Mouse (Mus musculus) kidney, embryonic 14.5 days (tissue): Measurements from ENCODE around the gene H2-Q2. TPM values are rescaled to one million over a fixed set of nuclear protein-coding genes. Genes with fewer than 3 reads are reported as not detected.
"Not testable (repeated sequence)": the region's sequence is repeated elsewhere in the genome, so short reads cannot be mapped to it uniquely, and the experiment has no call there.

Experiments used
- ATAC-seq: fragments of 200-750 bp; cut with Nextera tagmentation; 2 replicates; pipeline ENCODE4 v1.8.0; 2017; ENCODE audit warnings: moderate number of reproducible peaks, mild to moderate bottlenecking, moderate TSS enrichment, moderate library complexity; ENCODE audit not compliant: low FRiP score, low TSS enrichment
- H3K27ac ChIP-seq: fragments of 300-500 bp; sonication (generic); 2 replicates; pipeline ENCODE4 v1.5.1; 2014; ENCODE audit warnings: low read depth, mild to moderate bottlenecking, low read length, moderate library complexity, mixed read lengths
- H3K27me3 ChIP-seq: fragments of 300-500 bp; sonication (generic); 2 replicates; pipeline ENCODE4 v1.6.1; 2014; ENCODE audit warnings: mild to moderate bottlenecking, low read length; ENCODE audit not compliant: control insufficient read depth, insufficient read depth
- H3K36me3 ChIP-seq: fragments of 300-500 bp; sonication (generic); 2 replicates; pipeline ENCODE4 v1.6.1; 2014; ENCODE audit warnings: low read length, mixed read lengths; ENCODE audit not compliant: control insufficient read depth, insufficient read depth
- H3K4me1 ChIP-seq: fragments of 300-500 bp; sonication (generic); 2 replicates; pipeline ENCODE4 v1.6.1; 2014; ENCODE audit warnings: low read length, mixed read lengths; ENCODE audit not compliant: control insufficient read depth, insufficient read depth
- H3K4me2 ChIP-seq: fragments of 300-500 bp; sonication (generic); replicated peaks from 2 replicates; pipeline ENCODE4 v1.6.1; 2014; ENCODE audit warnings: low read depth, mild to moderate bottlenecking, low read length
- H3K4me3 ChIP-seq: fragments of 300-500 bp; sonication (generic); 2 replicates; pipeline ENCODE4 v1.5.1; 2014; ENCODE audit warnings: mild to moderate bottlenecking, low read length
- H3K9ac ChIP-seq: fragments of 300-500 bp; sonication (generic); 2 replicates; pipeline ENCODE4 v1.6.1; 2014; ENCODE audit warnings: low read depth, mild to moderate bottlenecking, low read length, moderate library complexity
- H3K9me3 ChIP-seq: fragments of 300-500 bp; sonication (generic); 2 replicates; pipeline ENCODE4 v1.6.1; 2016; ENCODE audit warnings: low read length; ENCODE audit not compliant: control insufficient read depth
- WGBS: fragments of 180-500 bp; shearing (Covaris S2); extraction: QIAGEN DNeasy Blood & Tissue Kit; methylation state at CpG from one replicate; pipeline ENCODE4 v1.1.7; 2014; 5-methylcytosine and 5-hydroxymethylcytosine counted together
- polyA plus RNA-seq: library from polyadenylated mRNA; unstranded; fragments of >200 nt; fragmentation: Nextera tagmentation; extraction: Ambion mirVana; gene quantifications from 2 replicates; pipeline ENCODE4 v1.2.1, GENCODE M21; 2014

The H2-Q2 gene
- polyA plus RNA-seq, 1 experiment from 2014 or later, result 0.24 TPM

DNA sequence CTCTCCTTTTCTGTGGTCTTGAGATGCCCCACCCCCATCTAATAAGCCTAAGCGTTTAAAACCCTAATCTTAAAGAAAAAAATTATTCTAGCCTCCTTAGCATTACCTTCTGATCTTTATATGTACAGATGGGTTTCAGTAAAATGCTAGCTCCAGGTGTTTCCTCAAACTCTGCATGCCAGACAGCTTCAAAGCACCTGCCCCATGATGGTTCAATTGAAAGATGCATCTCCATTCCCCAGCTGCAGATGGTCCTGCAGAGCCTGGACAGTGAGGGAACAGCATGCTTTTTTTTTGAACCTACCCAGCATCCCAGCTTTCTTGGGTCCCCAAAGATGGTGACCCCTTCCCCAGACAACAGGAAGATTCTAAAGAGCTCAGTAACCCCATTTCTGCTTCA, 15.0 kb downstream of the H2-Q2 start:
- Histone ChIP-seq H3K9me3 (no peaks in the 10 kb centered on the region), H3K36me3 (no peaks in the 10 kb centered on the region), H3K27me3 (peaks cover 11% of the 10 kb centered on the region; the same call in 1 of the 2 replicates), H3K4me2 (no peak overlapping the region), H3K4me1 (0 out of 2 replicates have a peak, but pooled peaks cover 4% of the 10 kb centered on the region), H3K27ac (no peak overlapping the region), H3K9ac (no peak overlapping the region), H3K4me3 (no peak overlapping the region)
- no peak for ATAC-seq
- WGBS, result 61% methylated on average over 1 of the region's 1 CpGs

- WGBS, result 6% methylated on average over 38 of the region's 38 CpGs
- 0 out of 2 replicates have a peak, but pooled peaks cover 4% of the 10 kb centered on the region for H3K4me1 ChIP-seq
- ATAC-seq, result peak; percentile 24; the same call in 1 of the 2 replicates
- peak overlapping the region; percentile 72 for H3K4me2 ChIP-seq
- H3K36me3 ChIP-seq, result no peaks in the 10 kb centered on the region
- H3K9me3 ChIP-seq, result peaks cover 7% of the 10 kb centered on the region
- peaks cover 11% of the 10 kb centered on the region; the same call in 1 of the 2 replicates for H3K27me3 ChIP-seq
- peak overlapping the region; percentile 31; the same call in 1 of the 2 replicates for H3K9ac ChIP-seq
- H3K27ac ChIP-seq, result no peak overlapping the region
- peak overlapping the region; percentile 39 for H3K4me3 ChIP-seq
Measured at GRCm38 (mm10) chr17:35358763-35359469, 16.9 kb downstream of the H2-Q2 start.

DNA sequence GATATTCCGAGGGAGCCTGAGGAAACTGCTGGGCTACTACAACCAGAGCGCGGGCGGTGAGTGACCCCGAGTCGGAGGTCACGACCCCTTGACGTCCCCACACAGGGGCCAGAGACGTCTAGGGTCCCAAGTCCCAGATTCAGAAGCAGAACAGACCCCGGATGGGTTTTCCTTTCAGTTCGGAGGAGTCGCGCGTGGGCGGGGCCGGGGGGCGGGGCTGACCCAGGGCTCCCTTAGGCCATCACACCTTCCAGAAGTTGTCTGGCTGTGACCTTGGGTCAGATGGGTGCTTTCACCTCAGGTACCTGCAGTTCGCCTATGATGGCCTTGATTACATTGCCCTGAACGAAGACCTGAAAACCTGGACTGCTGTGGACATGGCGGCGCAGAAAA, 17.4 kb downstream of the H2-Q2 start:
- H3K4me1 ChIP-seq, result 0 out of 2 replicates have a peak, but pooled peaks cover 4% of the 10 kb centered on the region
- H3K9me3 ChIP-seq, result peaks cover 7% of the 10 kb centered on the region
- WGBS, result 18% methylated on average over 21 of the region's 21 CpGs
- no peak overlapping the region for H3K27ac ChIP-seq
- 0 out of 2 replicates have a peak, but pooled peaks have one; percentile 9 for ATAC-seq
- H3K27me3 ChIP-seq, result peaks cover 11% of the 10 kb centered on the region; the same call in 1 of the 2 replicates
- peak overlapping the region; percentile 72 for H3K4me2 ChIP-seq
- no peaks in the 10 kb centered on the region for H3K36me3 ChIP-seq
- peak overlapping the region; percentile 31; the same call in 1 of the 2 replicates for H3K9ac ChIP-seq
- H3K4me3 ChIP-seq, result peak overlapping the region; percentile 39

- Histone ChIP-seq H3K36me3 (no peaks in the 10 kb centered on the region), H3K4me2 (peak within 1 kb of the TSS; percentile 99), H3K9me3 (no peaks in the 10 kb centered on the region), H3K9ac (peak within 1 kb of the TSS; percentile 61), H3K27ac (no peak within 1 kb of the TSS), H3K4me1 (no peaks in the 10 kb centered on the region), H3K27me3 (0 out of 2 replicates have a peak, but pooled peaks cover 2% of the 10 kb centered on the region), H3K4me3 (peak within 1 kb of the TSS; percentile 66)
- 1% methylated on average over 16 of the region's 16 CpGs for WGBS
- peak; percentile 97 for ATAC-seq
Measured at GRCm38 (mm10) chr17:35379369-35379728, 37.3 kb downstream of the H2-Q2 start, which contains the start of gene H2-Q4. H2-Q4 (plus strand) TSS chr17:35379617.

GRCm38 (mm10) chr17:35379729-35380451, 37.8 kb downstream of the H2-Q2 start:
- Histone ChIP-seq H3K27ac (no peak overlapping the region), H3K4me2 (peak overlapping the region; percentile 99), H3K36me3 (no peaks in the 10 kb centered on the region), H3K9me3 (no peaks in the 10 kb centered on the region), H3K9ac (peak overlapping the region; percentile 61), H3K4me3 (peak overlapping the region; percentile 66), H3K4me1 (no peaks in the 10 kb centered on the region), H3K27me3 (0 out of 2 replicates have a peak, but pooled peaks cover 2% of the 10 kb centered on the region)
- peak; percentile 64 for ATAC-seq
- 1% methylated on average over 68 of the region's 70 CpGs for WGBS

GRCm38 (mm10) chr17:35389796-35390195, 47.8 kb downstream of the H2-Q2 start:
- not testable (repeated sequence) for H3K9ac ChIP-seq, H3K4me2 ChIP-seq, H3K27me3 ChIP-seq, H3K36me3 ChIP-seq, H3K27ac ChIP-seq, H3K4me3 ChIP-seq, ATAC-seq, H3K9me3 ChIP-seq, H3K4me1 ChIP-seq
- 3% methylated on average over 7 of the region's 7 CpGs for WGBS

DNA sequence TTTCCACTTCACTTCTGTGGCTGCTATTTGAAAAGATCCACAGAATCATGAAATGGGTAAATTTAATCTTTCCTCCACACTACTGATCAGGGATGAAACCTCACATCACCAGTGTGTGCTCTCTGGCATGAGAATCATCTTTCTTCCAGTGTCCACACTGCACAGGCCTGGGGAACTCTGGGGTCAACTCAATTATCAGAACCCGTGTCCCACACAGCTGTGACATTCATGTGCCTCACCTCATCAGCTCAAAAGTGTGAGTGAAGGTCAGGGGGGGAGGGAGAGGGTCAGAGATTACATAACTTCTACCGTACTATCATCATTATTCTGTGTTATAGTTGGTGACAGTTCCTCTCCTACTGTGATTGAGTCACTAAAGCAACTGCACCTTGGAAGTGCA, 50.6 kb downstream of the H2-Q2 start:
- not testable (repeated sequence) for ATAC-seq, H3K4me2 ChIP-seq
- 76% methylated on average over 2 of the region's 2 CpGs for WGBS

DNA sequence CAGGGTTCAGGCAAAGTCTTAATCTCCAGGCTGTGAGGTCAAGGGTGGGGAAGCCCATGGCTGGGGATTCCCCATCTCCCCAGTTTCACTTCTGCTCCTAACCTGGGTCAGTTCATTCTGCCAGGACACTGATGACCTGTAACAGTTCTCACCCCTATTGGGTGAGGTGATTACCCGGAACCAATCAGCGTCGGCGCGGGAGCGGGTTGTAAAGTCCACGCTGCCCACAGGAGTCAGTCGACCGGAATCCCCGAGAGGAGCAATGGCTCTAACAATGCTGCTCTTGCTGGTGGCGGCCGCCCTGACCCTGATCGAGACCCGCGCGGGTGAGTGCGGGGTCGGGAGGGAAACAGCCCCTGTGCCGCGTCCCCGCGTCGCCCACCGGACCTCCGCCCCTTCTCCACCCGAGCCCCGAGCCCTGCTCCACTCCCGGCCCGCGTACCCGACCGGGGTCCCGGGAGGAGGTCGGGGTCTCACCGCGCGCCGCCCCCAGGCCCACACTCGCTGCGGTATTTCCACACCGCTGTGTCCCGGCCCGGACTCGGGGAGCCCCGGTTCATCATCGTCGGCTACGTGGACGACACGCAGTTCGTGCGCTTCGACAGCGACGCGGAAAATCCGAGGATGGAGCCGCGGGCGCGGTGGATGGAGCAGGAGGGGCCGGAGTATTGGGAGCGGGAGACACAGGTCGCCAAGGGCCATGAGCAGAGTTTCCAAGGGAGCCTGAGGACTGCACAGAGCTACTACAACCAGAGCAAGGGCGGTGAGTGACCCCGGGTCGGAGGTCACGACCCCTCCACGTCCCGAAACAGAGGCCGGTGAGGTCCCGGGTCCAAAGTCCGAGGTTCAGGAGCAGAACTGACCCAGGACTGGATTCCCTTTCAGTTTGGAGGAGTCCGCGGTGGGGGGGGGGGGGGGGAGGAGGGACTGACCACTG, 52.1 kb downstream of the H2-Q2 start:
- H3K4me2 ChIP-seq, result peak overlapping the region; percentile 39
- H3K9ac ChIP-seq, H3K36me3 ChIP-seq: not testable (repeated sequence)

More for the DNA sequence above, 50.6 kb downstream of the H2-Q2 start:
- H3K9me3 ChIP-seq, H3K9ac ChIP-seq, H3K4me1 ChIP-seq, H3K4me3 ChIP-seq, H3K36me3 ChIP-seq, H3K27me3 ChIP-seq, H3K27ac ChIP-seq: not testable (repeated sequence)

More for the DNA sequence above, 52.1 kb downstream of the H2-Q2 start:
- not testable (repeated sequence) for H3K27ac ChIP-seq, H3K27me3 ChIP-seq, H3K9me3 ChIP-seq, H3K4me1 ChIP-seq
- 1% methylated on average over 50 of the region's 75 CpGs for WGBS
- ATAC-seq, result peak; percentile 92
- peak overlapping the region; percentile 20 for H3K4me3 ChIP-seq
